Mouse (Mus musculus) ES-E14 (cell line): ENCODE measurements around the gene Nfib. TPM values are rescaled to one million over a fixed set of nuclear protein-coding genes. Genes with fewer than 3 reads are reported as not detected.

Experiments
- DNase-seq: peaks from one replicate; pipeline ENCODE4 v3.0.0-alpha.2; 2013; ENCODE audit warnings: low read depth, low spot score
- H3K27ac ChIP-seq: 2 replicates; pipeline ENCODE4 v1.5.1; 2012; ENCODE audit warnings: low read depth, mild to moderate bottlenecking, low read length, moderate library complexity, mixed read lengths; ENCODE audit not compliant: poor library complexity, insufficient read depth, severe bottlenecking
- H3K36me3 ChIP-seq: 2 replicates; pipeline ENCODE4 v1.6.1; 2012; ENCODE audit warnings: mild to moderate bottlenecking, low read length, moderate library complexity, mixed read lengths; ENCODE audit not compliant: control insufficient read depth, poor library complexity, insufficient read depth, severe bottlenecking
- H3K4me1 ChIP-seq, 2 experiments: fragments of 150-350 bp in 1 of 2; sonication (generic) in 1 of 2; 2 replicates each; pipeline ENCODE4 v1.6.1; 2012; ENCODE audit warnings: low read length in 2 of 2, mild to moderate bottlenecking in 1 of 2, mixed read lengths in 1 of 2; ENCODE audit not compliant: control insufficient read depth in 2 of 2, insufficient read depth in 2 of 2, poor library complexity in 1 of 2
- H3K4me3 ChIP-seq, 2 experiments: fragments of 150-350 bp in 1 of 2; sonication (generic) in 1 of 2; 2 replicates each; pipeline ENCODE4 v1.5.1; 2012; ENCODE audit warnings: low read length in 2 of 2, low read depth in 1 of 2, mild to moderate bottlenecking in 1 of 2, mixed read lengths in 1 of 2; ENCODE audit not compliant: insufficient read depth in 1 of 2, poor library complexity in 1 of 2, severe bottlenecking in 1 of 2
- H3K9ac ChIP-seq: 2 replicates; pipeline ENCODE4 v1.6.1; 2012; ENCODE audit warnings: low read depth, mild to moderate bottlenecking, low read length, mixed read lengths; ENCODE audit not compliant: poor library complexity, insufficient read depth, severe bottlenecking
- H3K9me3 ChIP-seq: fragments of 150-350 bp; sonication (generic); 2 replicates; pipeline ENCODE4 v1.6.1; 2012; ENCODE audit warnings: low read depth, mild to moderate bottlenecking, low read length; ENCODE audit not compliant: control insufficient read depth, insufficient read depth
- CHD2 ChIP-seq: IDR thresholded peaks from 2 replicates; pipeline ENCODE4 v1.6.1; 2014; ENCODE audit warnings: mild to moderate bottlenecking, low read depth, low read length, inconsistent platforms
- HCFC1 ChIP-seq: IDR thresholded peaks from 2 replicates; pipeline ENCODE4 v1.6.1; 2012; ENCODE audit warnings: low read length, inconsistent platforms, borderline replicate concordance; ENCODE audit not compliant: insufficient read depth
- MAFK ChIP-seq: IDR thresholded peaks from 2 replicates; pipeline ENCODE4 v1.6.1; 2014; ENCODE audit warnings: mild to moderate bottlenecking, low read depth, low read length, inconsistent platforms; ENCODE audit not compliant: insufficient read depth
- ZC3H11A ChIP-seq: IDR thresholded peaks from 2 replicates; pipeline ENCODE4 v1.6.1; 2012; ENCODE audit warnings: low read depth, mild to moderate bottlenecking, inconsistent platforms, low read length, borderline replicate concordance
- ZNF384 ChIP-seq: IDR thresholded peaks from 2 replicates; pipeline ENCODE4 v1.6.1; 2012; ENCODE audit warnings: low read depth, low read length, inconsistent platforms
- in situ Hi-C, 2 experiments: fragments of 600-800 bp; cut with MboI; formaldehyde crosslinking; loops; one replicate each; pipeline ENCODE4 v1.15.1; 2025; ENCODE audit warnings: low sequenced_read_pairs in 2 of 2, inconsistent platforms in 1 of 2; ENCODE audit not compliant: unreplicated experiment in 2 of 2
- total RNA-seq: library from RNA; depleted of rRNA; stranded (reverse); fragments of 300-350 nt; gene quantifications from 2 replicates; pipeline ENCODE4 v1.2.3, GENCODE M21; 2012

Nfib gene
- total RNA-seq, 1 experiment = 8.9 TPM

DNA sequence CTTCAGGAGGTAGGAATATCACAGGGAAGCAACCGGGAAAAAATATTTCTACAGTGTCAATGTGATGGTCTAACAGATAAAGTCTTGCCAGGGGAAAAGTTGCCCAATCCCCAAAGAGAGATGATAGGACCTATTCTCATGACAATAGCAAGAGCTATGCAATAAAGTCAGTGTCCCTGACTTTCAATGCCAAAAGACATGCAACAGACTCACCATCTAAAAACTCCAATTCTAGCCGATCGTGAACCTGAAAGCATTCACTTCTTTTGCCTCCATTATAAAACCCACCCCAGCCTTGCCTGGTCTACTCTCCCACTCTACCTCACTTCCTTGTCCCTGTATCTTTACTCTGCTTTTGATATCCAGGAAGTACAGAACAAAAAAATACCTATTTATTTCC lies 327.5 kb downstream of the Nfib start:
- Histone ChIP-seq H3K27ac (no peak overlapping the region), H3K4me3 (no peak overlapping the region)
- TF ChIP-seq ZC3H11A (no peak), HCFC1 (no peak), CHD2 (no peak), MAFK (no peak), ZNF384 (no peak)

GRCm38 (mm10) chr4:82377621-82378020 lies 327.9 kb downstream of the Nfib start:
- H3K4me3 ChIP-seq = no peak overlapping the region
- no peaks in the 10 kb centered on the region for H3K9me3 ChIP-seq
- TF ChIP-seq HCFC1 (no peak), CHD2 (no peak), ZNF384 (no peak), MAFK (no peak), ZC3H11A (no peak)
- in situ Hi-C loops = no loop called here
- no peak overlapping the region for H3K9ac ChIP-seq
- peaks cover 3 to 9% of the 10 kb centered on the region in 2 experiments for H3K4me1 ChIP-seq
- no peak overlapping the region for H3K27ac ChIP-seq
- H3K36me3 ChIP-seq = no peaks in the 10 kb centered on the region; the same call in 1 of the 2 replicates
- no peak for DNase-seq

More for the DNA sequence above, 327.5 kb downstream of the Nfib start:
- no peak for DNase-seq
- H3K36me3 ChIP-seq = no peaks in the 10 kb centered on the region; the same call in 1 of the 2 replicates
- no peaks in the 10 kb centered on the region for H3K9me3 ChIP-seq
- no peak overlapping the region for H3K9ac ChIP-seq
- in situ Hi-C loops = no loop called here
- peaks cover 3 to 9% of the 10 kb centered on the region in 2 experiments for H3K4me1 ChIP-seq

DNA sequence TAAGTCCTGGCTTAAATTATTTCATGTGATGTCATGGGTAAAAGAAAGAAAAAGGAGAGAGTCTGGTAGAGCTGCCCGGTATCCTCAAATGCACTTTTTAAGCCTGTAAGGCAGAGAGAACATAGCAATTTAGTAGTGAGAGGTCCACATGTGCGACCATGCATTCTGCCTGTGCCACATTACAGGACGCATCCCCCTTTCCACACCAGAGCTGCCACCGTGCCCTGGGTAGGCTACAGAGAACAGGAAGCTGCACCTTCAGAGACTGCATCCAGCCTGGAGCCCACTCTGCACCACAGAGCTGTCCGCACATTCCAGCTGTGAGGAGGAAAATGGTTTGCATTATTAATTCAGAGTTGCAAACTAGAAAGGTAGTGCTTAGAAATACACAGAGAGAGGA lies 331.0 kb downstream of the Nfib start:
- Histone ChIP-seq H3K9me3 (no peaks in the 10 kb centered on the region), H3K9ac (no peak overlapping the region)

GRCm38 (mm10) chr4:82372217-82372616 lies 333.3 kb downstream of the Nfib start:
- TF ChIP-seq CHD2 (no peak), MAFK (no peak), ZNF384 (no peak), ZC3H11A (no peak), HCFC1 (no peak)
- Histone ChIP-seq H3K4me1 (peaks cover 3 to 7% of the 10 kb centered on the region in 2 experiments; a peak in 2 of 4 replicates), H3K9me3 (no peaks in the 10 kb centered on the region), H3K4me3 (no peak overlapping the region), H3K9ac (no peak overlapping the region), H3K27ac (no peak overlapping the region), H3K36me3 (no peaks in the 10 kb centered on the region)
- in situ Hi-C loops = no loop called here
- DNase-seq = no peak

More for the DNA sequence above, 331.0 kb downstream of the Nfib start:
- no peak overlapping the region for H3K27ac ChIP-seq
- H3K36me3 ChIP-seq = no peaks in the 10 kb centered on the region
- in situ Hi-C loops = no loop called here
- no peak overlapping the region for H3K4me3 ChIP-seq
- TF ChIP-seq MAFK (no peak), ZNF384 (no peak), CHD2 (no peak), ZC3H11A (no peak), HCFC1 (no peak)
- peaks cover 0 to 7% of the 10 kb centered on the region in 2 experiments; a peak in 2 of 4 replicates for H3K4me1 ChIP-seq
- DNase-seq = no peak

- H3K27ac ChIP-seq = no peak overlapping the region
- TF ChIP-seq CHD2 (no peak), ZNF384 (no peak), ZC3H11A (no peak), MAFK (no peak), HCFC1 (no peak)
- in situ Hi-C loops = no loop called here
- H3K36me3 ChIP-seq = no peaks in the 10 kb centered on the region
- no peak overlapping the region for H3K9ac ChIP-seq
- no peak for DNase-seq
- H3K4me3 ChIP-seq = no peak overlapping the region
- H3K9me3 ChIP-seq = no peaks in the 10 kb centered on the region
- peaks cover 3 to 7% of the 10 kb centered on the region in 2 experiments; a peak in 2 of 4 replicates for H3K4me1 ChIP-seq
Observed at GRCm38 (mm10) chr4:82371471-82371870, 334.1 kb downstream of the Nfib start.
